Mouse (Mus musculus): Measurements from ENCODE around the gene Timp4.

DNA sequence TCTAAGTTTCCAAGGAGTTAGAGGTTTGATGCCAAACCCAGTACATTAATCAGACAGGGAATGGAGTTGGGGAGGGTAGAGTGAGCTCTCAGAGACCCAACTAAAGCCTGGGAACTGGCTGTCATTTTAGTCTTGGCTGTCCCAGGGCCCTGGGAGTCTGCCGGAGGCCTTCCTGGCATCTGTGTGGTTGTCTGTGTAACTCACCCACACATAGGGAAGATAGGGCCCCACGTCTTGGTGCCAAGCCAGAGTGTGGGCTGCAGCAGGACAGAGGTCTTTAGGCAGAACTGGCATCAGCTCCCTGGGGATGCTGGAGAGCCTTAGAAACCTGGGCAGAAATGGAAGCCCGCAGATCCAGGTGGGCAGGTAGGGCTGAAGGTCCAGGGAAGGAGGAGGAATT is 10.1 kb downstream of the Timp4 start:
- no peak for TF ChIP-seq CTCF (IDR thresholded peaks at IDR 0.05; ENCODE audit: low read depth, low read length)
- TF ChIP-seq POLR2A (IDR thresholded peaks at IDR 0.05; ENCODE audit: extremely low read depth, insufficient read depth, low read length): no peak

Measured in liver, adult 2 months (tissue).